Mouse (Mus musculus) heart, embryonic 11.5 days (tissue): Measurements from ENCODE around the gene Pth1r. TPM values are rescaled to one million over a fixed set of nuclear protein-coding genes. Genes with fewer than 3 reads are reported as not detected.

Experiments
- ATAC-seq: fragments of 200-750 bp; cut with Nextera tagmentation; replicated peaks from 2 replicates; pipeline ENCODE4 v1.8.0; 2017; ENCODE audit warnings: moderate library complexity; ENCODE audit not compliant: insufficient number of reproducible peaks, low FRiP score, low TSS enrichment
- H3K27ac ChIP-seq: fragments of 300-500 bp; sonication (generic); 2 replicates; pipeline ENCODE4 v1.5.1; 2014; ENCODE audit warnings: mild to moderate bottlenecking, low read depth, low read length
- H3K27me3 ChIP-seq: fragments of 300-500 bp; sonication (generic); 2 replicates; pipeline ENCODE4 v1.6.1; 2014; ENCODE audit warnings: mild to moderate bottlenecking, low read length, mixed read lengths; ENCODE audit not compliant: control insufficient read depth, insufficient read depth
- H3K36me3 ChIP-seq: fragments of 300-500 bp; sonication (generic); 2 replicates; pipeline ENCODE4 v1.6.1; 2014; ENCODE audit warnings: mild to moderate bottlenecking, low read length, moderate library complexity, mixed read lengths; ENCODE audit not compliant: control insufficient read depth, insufficient read depth
- H3K4me1 ChIP-seq: fragments of 300-500 bp; sonication (generic); 2 replicates; pipeline ENCODE4 v1.6.1; 2014; ENCODE audit warnings: low read length; ENCODE audit not compliant: control insufficient read depth, insufficient read depth
- H3K4me2 ChIP-seq: fragments of 300-500 bp; sonication (generic); 2 replicates; pipeline ENCODE4 v1.6.1; 2014; ENCODE audit warnings: mild to moderate bottlenecking, moderate library complexity
- H3K4me3 ChIP-seq: fragments of 300-500 bp; sonication (generic); 2 replicates; pipeline ENCODE4 v1.5.1; 2014; ENCODE audit warnings: low read depth, low read length
- H3K9ac ChIP-seq: fragments of 300-500 bp; sonication (generic); 2 replicates; pipeline ENCODE4 v1.6.1; 2014; ENCODE audit warnings: mild to moderate bottlenecking, low read depth, low read length, moderate library complexity
- H3K9me3 ChIP-seq: fragments of 300-500 bp; sonication (generic); replicated peaks from 2 replicates; pipeline ENCODE4 v1.6.1; 2016; ENCODE audit warnings: low read length; ENCODE audit not compliant: control insufficient read depth
- WGBS: fragments of 180-500 bp; shearing (Covaris S2); extraction: QIAGEN DNeasy Blood & Tissue Kit; methylation state at CpG from one replicate; pipeline ENCODE4 v1.1.7; 2014; ENCODE audit not compliant: insufficient replicate concordance; 5-methylcytosine and 5-hydroxymethylcytosine counted together
- polyA plus RNA-seq: library from polyadenylated mRNA; unstranded; fragments of >200 nt; fragmentation: Nextera tagmentation; extraction: Ambion mirVana; gene quantifications from 2 replicates; pipeline ENCODE4 v1.2.1, GENCODE M21; 2014

The Pth1r gene
- polyA plus RNA-seq, 1 experiment from 2014 or later: 24.3 TPM

- peaks cover 4% of the 10 kb centered on the region; the same call in 1 of the 2 replicates for H3K36me3 ChIP-seq
- no peak overlapping the region for H3K4me3 ChIP-seq
- no peaks in the 10 kb centered on the region for H3K27me3 ChIP-seq
- no peak overlapping the region for H3K4me2 ChIP-seq
- H3K4me1 ChIP-seq: no peaks in the 10 kb centered on the region
- H3K27ac ChIP-seq: no peak overlapping the region
- no peak overlapping the region for H3K9ac ChIP-seq
- H3K9me3 ChIP-seq: no peaks in the 10 kb centered on the region
- no peak for ATAC-seq
- 91% methylated on average over 6 of the region's 6 CpGs for WGBS
These were observed 43.0 kb downstream of the Pth1r start for GRCm38 (mm10) chr9:110703951-110704350.

- Histone ChIP-seq H3K4me2 (no peak overlapping the region), H3K27me3 (no peaks in the 10 kb centered on the region), H3K36me3 (peaks cover 4% of the 10 kb centered on the region; the same call in 1 of the 2 replicates), H3K9ac (no peak overlapping the region), H3K27ac (no peak overlapping the region), H3K4me1 (no peaks in the 10 kb centered on the region), H3K4me3 (no peak overlapping the region), H3K9me3 (no peaks in the 10 kb centered on the region)
- WGBS: 57% methylated on average over 1 of the region's 1 CpGs
- no peak for ATAC-seq
These were observed 44.1 kb downstream of the Pth1r start for GRCm38 (mm10) chr9:110702848-110703247.

- WGBS: 75% methylated on average over 11 of the region's 12 CpGs
- Histone ChIP-seq H3K36me3 (peaks cover 4% of the 10 kb centered on the region; the same call in 1 of the 2 replicates), H3K9ac (no peak overlapping the region), H3K27me3 (no peaks in the 10 kb centered on the region), H3K27ac (no peak overlapping the region), H3K4me2 (no peak overlapping the region), H3K4me3 (no peak overlapping the region), H3K9me3 (no peaks in the 10 kb centered on the region), H3K4me1 (no peaks in the 10 kb centered on the region)
- ATAC-seq: no peak
These were observed 45.6 kb downstream of the Pth1r start for GRCm38 (mm10) chr9:110701114-110702032.

GRCm38 (mm10) chr9:110699574-110699973, 47.4 kb downstream of the Pth1r start:
- H3K9ac ChIP-seq: no peak overlapping the region
- H3K4me2 ChIP-seq: no peak overlapping the region
- no peak for ATAC-seq
- no peaks in the 10 kb centered on the region for H3K27me3 ChIP-seq
- 83% methylated on average over 3 of the region's 3 CpGs for WGBS
- 0 out of 2 replicates have a peak, but pooled peaks cover under 1% of the 10 kb centered on the region for H3K36me3 ChIP-seq
- H3K4me1 ChIP-seq: 0 out of 2 replicates have a peak, but pooled peaks cover 6% of the 10 kb centered on the region
- no peak overlapping the region for H3K27ac ChIP-seq
- H3K9me3 ChIP-seq: no peaks in the 10 kb centered on the region
- H3K4me3 ChIP-seq: no peak overlapping the region

GRCm38 (mm10) chr9:110697465-110697864, 49.5 kb downstream of the Pth1r start:
- Histone ChIP-seq H3K9ac (no peak overlapping the region), H3K4me2 (no peak overlapping the region), H3K9me3 (no peaks in the 10 kb centered on the region), H3K4me3 (no peak overlapping the region), H3K27me3 (no peaks in the 10 kb centered on the region), H3K27ac (no peak overlapping the region), H3K36me3 (no peaks in the 10 kb centered on the region), H3K4me1 (0 out of 2 replicates have a peak, but pooled peaks cover 6% of the 10 kb centered on the region)
- no peak for ATAC-seq
- WGBS: 94% methylated on average over 3 of the region's 3 CpGs

GRCm38 (mm10) chr9:110696427-110696826, 50.5 kb downstream of the Pth1r start:
- Histone ChIP-seq H3K4me1 (0 out of 2 replicates have a peak, but pooled peaks cover 6% of the 10 kb centered on the region), H3K27me3 (no peaks in the 10 kb centered on the region), H3K36me3 (no peaks in the 10 kb centered on the region), H3K9ac (no peak overlapping the region), H3K4me2 (no peak overlapping the region), H3K27ac (no peak overlapping the region), H3K9me3 (no peaks in the 10 kb centered on the region), H3K4me3 (no peak overlapping the region)
- no peak for ATAC-seq
- 95% methylated on average over 5 of the region's 5 CpGs for WGBS

GRCm38 (mm10) chr9:110695165-110695755, 51.7 kb downstream of the Pth1r start:
- Histone ChIP-seq H3K27me3 (no peaks in the 10 kb centered on the region), H3K4me2 (no peak overlapping the region), H3K4me1 (0 out of 2 replicates have a peak, but pooled peaks cover 6% of the 10 kb centered on the region), H3K27ac (no peak overlapping the region), H3K9me3 (no peaks in the 10 kb centered on the region), H3K36me3 (no peaks in the 10 kb centered on the region), H3K9ac (no peak overlapping the region), H3K4me3 (no peak overlapping the region)
- ATAC-seq: no peak
- WGBS: 69% methylated on average over 4 of the region's 4 CpGs

- H3K27ac ChIP-seq: no peak overlapping the region
- WGBS: 90% methylated on average over 8 of the region's 8 CpGs
- H3K9ac ChIP-seq: no peak overlapping the region
- H3K36me3 ChIP-seq: no peaks in the 10 kb centered on the region
- no peak overlapping the region for H3K4me3 ChIP-seq
- H3K4me2 ChIP-seq: no peak overlapping the region
- H3K9me3 ChIP-seq: no peaks in the 10 kb centered on the region
- H3K4me1 ChIP-seq: peaks cover 17% of the 10 kb centered on the region
- H3K27me3 ChIP-seq: no peaks in the 10 kb centered on the region
- ATAC-seq: no peak
These were observed 57.6 kb downstream of the Pth1r start for GRCm38 (mm10) chr9:110689261-110689779.
